Mouse (Mus musculus) 3134 (cell line): ENCODE results near the gene Gm9049.
"Not testable (repeated sequence)": the region's sequence is repeated elsewhere in the genome, so short reads cannot be mapped to it uniquely, and the experiment has no call there.

Experiments used
- DNase-seq: peaks from one replicate; pipeline ENCODE4 v3.0.0-alpha.2; 2011; ENCODE audit warnings: low spot score; ENCODE audit not compliant: insufficient read length; ENCODE audit errors: extremely low read depth

Gm9049 gene

GRCm38 (mm10) chr10:118354005-118354404 is at the start of gene Gm9049:
Gm9049 (minus strand) TSS chr10:118354105.
- not testable (repeated sequence) for DNase-seq

GRCm38 (mm10) chr10:118399917-118400316 is 46.0 kb upstream of the Gm9049 start:
- DNase-seq, result no peak

- DNase-seq, result peak; percentile 36
Observed at GRCm38 (mm10) chr10:118370443-118370842, 16.5 kb upstream of the Gm9049 start.

- DNase-seq, result no peak
Observed at GRCm38 (mm10) chr10:118369518-118369917, 15.6 kb upstream of the Gm9049 start.

- not testable (repeated sequence) for DNase-seq
Observed at GRCm38 (mm10) chr10:118348579-118348978, 5.3 kb downstream of the Gm9049 start, which contains the start of gene Gm9048. Gm9048 (minus strand) TSS chr10:118348679.

GRCm38 (mm10) chr10:118343155-118343554 is 10.8 kb downstream of the Gm9049 start, which contains the start of gene Gm9046:
Gm9046 (minus strand) TSS chr10:118343255.
- DNase-seq, result not testable (repeated sequence)

- not testable (repeated sequence) for DNase-seq
Observed at GRCm38 (mm10) chr10:118337731-118338130, 16.2 kb downstream of the Gm9049 start, which contains the start of gene Gm9045. Gm9045 (minus strand) TSS chr10:118337831.

- not testable (repeated sequence) for DNase-seq
Observed at GRCm38 (mm10) chr10:118332308-118332707, 21.6 kb downstream of the Gm9049 start, which contains the start of gene Gm9044. Gm9044 (minus strand) TSS chr10:118332408.

- DNase-seq, result not testable (repeated sequence)
Observed at GRCm38 (mm10) chr10:118326869-118327268, 27.0 kb downstream of the Gm9049 start, which contains the start of gene Gm9040. Gm9040 (minus strand) TSS chr10:118326969.

- no peak for DNase-seq
Observed at GRCm38 (mm10) chr10:118319024-118319423, 34.9 kb downstream of the Gm9049 start.

GRCm38 (mm10) chr10:118302133-118302532 is 51.8 kb downstream of the Gm9049 start:
- not testable (repeated sequence) for DNase-seq
